Mouse (Mus musculus): ENCODE measurements around the gene Thumpd1.

DNA sequence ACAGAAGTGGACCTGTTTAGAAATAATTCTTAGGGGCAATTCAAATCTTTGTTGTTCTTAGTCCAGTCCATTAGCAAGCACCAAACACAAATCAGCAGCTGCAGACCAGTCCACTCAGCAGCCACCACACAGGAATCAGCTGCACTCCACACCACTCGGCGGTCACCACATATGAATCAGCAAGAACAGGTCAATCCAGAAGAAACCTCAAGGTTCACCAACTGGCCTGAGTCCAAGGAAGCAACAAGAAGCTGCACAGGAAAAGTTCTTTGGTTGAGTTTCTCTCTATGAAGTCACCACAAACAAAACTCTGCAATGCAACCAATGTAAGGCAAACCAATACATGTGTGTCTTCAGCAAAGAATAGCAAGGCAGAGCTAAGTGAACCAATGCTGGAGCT is 7.0 kb upstream of the Thumpd1 start:
- TF ChIP-seq CTCF (IDR thresholded peaks at IDR 0.05; ENCODE audit: borderline replicate concordance, insufficient read depth, low read length) (no peak), POLR2A (IDR thresholded peaks at IDR 0.05; ENCODE audit: low read depth, low read length) (no peak)
